Mouse (Mus musculus): Measurements from ENCODE around the gene Sft2d2.

Gene Sft2d2

GRCm38 (mm10) chr1:165190571-165191273, 3.5 kb downstream of the Sft2d2 start:
- DNase-seq (ENCODE audit: low read depth), result peak; percentile 18

- DNase-seq (ENCODE audit: low read depth), result no peak
These were observed 4.2 kb downstream of the Sft2d2 start for GRCm38 (mm10) chr1:165190068-165190467.

- DNase-seq (ENCODE audit: low read depth), result no peak
These were observed 5.2 kb downstream of the Sft2d2 start for GRCm38 (mm10) chr1:165188806-165189580.

GRCm38 (mm10) chr1:165187357-165187756, 6.9 kb downstream of the Sft2d2 start:
- DNase-seq (ENCODE audit: low read depth), result no peak

GRCm38 (mm10) chr1:165186491-165186890, 7.7 kb downstream of the Sft2d2 start:
- no peak for DNase-seq (ENCODE audit: low read depth)

- DNase-seq (ENCODE audit: low read depth), result no peak
These were observed 9.1 kb downstream of the Sft2d2 start for GRCm38 (mm10) chr1:165185116-165185515.

GRCm38 (mm10) chr1:165184178-165184577, 10.1 kb downstream of the Sft2d2 start:
- DNase-seq (ENCODE audit: low read depth), result no peak

- no peak for DNase-seq (ENCODE audit: low read depth)
These were observed 10.8 kb downstream of the Sft2d2 start for GRCm38 (mm10) chr1:165183400-165183799.

- DNase-seq (ENCODE audit: low read depth), result no peak
These were observed 14.9 kb downstream of the Sft2d2 start for GRCm38 (mm10) chr1:165179321-165179720.

- no peak for DNase-seq (ENCODE audit: low read depth)
These were observed 16.2 kb downstream of the Sft2d2 start for GRCm38 (mm10) chr1:165178075-165178474.

- peak; percentile 63 for DNase-seq (ENCODE audit: low read depth)
These were observed 20.1 kb downstream of the Sft2d2 start for GRCm38 (mm10) chr1:165174059-165174616.

- DNase-seq (ENCODE audit: low read depth), result no peak
These were observed 23.0 kb downstream of the Sft2d2 start for GRCm38 (mm10) chr1:165171277-165171676.

- DNase-seq (ENCODE audit: low read depth), result peak; percentile 44
These were observed 24.1 kb downstream of the Sft2d2 start for GRCm38 (mm10) chr1:165170157-165170556.

- no peak for DNase-seq (ENCODE audit: low read depth)
These were observed 24.8 kb downstream of the Sft2d2 start for GRCm38 (mm10) chr1:165169462-165169861.

- DNase-seq (ENCODE audit: low read depth), result no peak
These were observed 29.3 kb downstream of the Sft2d2 start for GRCm38 (mm10) chr1:165164920-165165319.

GRCm38 (mm10) chr1:165160723-165161405, 33.4 kb downstream of the Sft2d2 start, which contains the start of gene Tbx19:
Gene Tbx19 (minus strand): TSS chr1:165160773.
- DNase-seq (ENCODE audit: low read depth), result peak; percentile 8

- DNase-seq (ENCODE audit: low read depth), result no peak
These were observed 35.4 kb downstream of the Sft2d2 start for GRCm38 (mm10) chr1:165158841-165159240.

- DNase-seq (ENCODE audit: low read depth), result peak; percentile 78
These were observed 40.1 kb downstream of the Sft2d2 start for GRCm38 (mm10) chr1:165154162-165154561.

GRCm38 (mm10) chr1:165151216-165151615, 43.0 kb downstream of the Sft2d2 start:
- no peak for DNase-seq (ENCODE audit: low read depth)

- DNase-seq (ENCODE audit: low read depth), result no peak
These were observed 51.8 kb downstream of the Sft2d2 start for GRCm38 (mm10) chr1:165142343-165142916.

- no peak for DNase-seq (ENCODE audit: low read depth)
These were observed 54.0 kb downstream of the Sft2d2 start for GRCm38 (mm10) chr1:165140227-165140626.

GRCm38 (mm10) chr1:165133858-165134257, 60.4 kb downstream of the Sft2d2 start:
- DNase-seq (ENCODE audit: low read depth), result no peak
